Mouse (Mus musculus): Measurements from ENCODE around the gene Fndc9. TPM values are rescaled to one million over a fixed set of nuclear protein-coding genes. Genes with fewer than 3 reads are reported as not detected.
A peak's percentile ranks its signal among the peaks of the same experiment; 100 is the strongest.

Gene Fndc9
- not detected in 2 replicates for polyA plus RNA-seq (2012; rRNA removed)

DNA sequence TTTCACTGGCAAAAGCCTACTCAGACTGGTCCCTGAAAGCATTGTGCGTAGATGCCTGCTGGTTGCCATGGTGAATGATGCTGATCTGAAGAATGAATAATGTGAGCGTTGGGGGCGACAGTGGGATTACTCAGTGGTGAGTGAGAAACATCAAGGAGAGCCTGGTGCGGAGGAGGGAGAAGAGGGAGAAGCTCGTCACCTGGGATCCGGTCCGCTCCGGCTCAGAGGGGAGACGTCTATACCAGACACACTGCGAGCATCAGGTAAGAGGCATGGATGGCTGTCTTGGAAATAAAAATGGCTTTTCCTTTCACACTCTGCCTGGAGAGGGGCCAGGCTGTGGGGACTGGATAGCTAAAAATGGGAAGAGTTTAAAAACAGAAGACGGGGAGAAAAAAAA, at the start of gene Fndc9:
Gene Fndc9 (plus strand): TSS at position 198 of the 400 bp plus-strand sequence.
- 83% methylated on average over 11 of the region's 11 CpGs for WGBS
- no peak for DNase-seq (ENCODE audit: low read depth, low spot score)

- WGBS: 69% methylated on average over 2 of the region's 2 CpGs
- no peak for DNase-seq (ENCODE audit: low read depth, low spot score)
Observed at GRCm38 (mm10) chr11:46188283-46188682, 47.0 kb upstream of the Fndc9 start.

GRCm38 (mm10) chr11:46194175-46194574, 41.2 kb upstream of the Fndc9 start:
- WGBS: 69% methylated on average over 4 of the region's 4 CpGs
- DNase-seq (ENCODE audit: low read depth, low spot score): no peak

DNA sequence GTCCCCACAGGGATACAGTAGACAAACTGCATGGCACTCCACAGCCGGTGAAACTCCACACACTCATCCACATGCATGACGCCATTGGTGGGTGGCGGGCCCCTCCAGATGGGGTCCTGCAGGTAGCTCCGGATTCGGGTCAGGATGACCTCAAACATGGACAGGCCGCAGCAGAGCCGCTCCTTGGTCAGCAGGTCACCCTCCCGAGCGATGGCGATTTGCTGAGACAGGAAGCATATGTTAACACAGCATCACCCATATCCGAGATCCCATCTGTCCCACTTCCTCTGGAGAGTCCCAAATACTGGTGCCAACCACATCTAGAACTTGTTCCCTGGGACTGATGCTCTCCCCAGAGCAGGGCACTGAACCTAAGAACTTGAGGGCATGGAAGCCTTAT, 34.7 kb upstream of the Fndc9 start:
- WGBS: 90% methylated on average over 11 of the region's 11 CpGs
- DNase-seq (ENCODE audit: low read depth, low spot score): no peak

DNA sequence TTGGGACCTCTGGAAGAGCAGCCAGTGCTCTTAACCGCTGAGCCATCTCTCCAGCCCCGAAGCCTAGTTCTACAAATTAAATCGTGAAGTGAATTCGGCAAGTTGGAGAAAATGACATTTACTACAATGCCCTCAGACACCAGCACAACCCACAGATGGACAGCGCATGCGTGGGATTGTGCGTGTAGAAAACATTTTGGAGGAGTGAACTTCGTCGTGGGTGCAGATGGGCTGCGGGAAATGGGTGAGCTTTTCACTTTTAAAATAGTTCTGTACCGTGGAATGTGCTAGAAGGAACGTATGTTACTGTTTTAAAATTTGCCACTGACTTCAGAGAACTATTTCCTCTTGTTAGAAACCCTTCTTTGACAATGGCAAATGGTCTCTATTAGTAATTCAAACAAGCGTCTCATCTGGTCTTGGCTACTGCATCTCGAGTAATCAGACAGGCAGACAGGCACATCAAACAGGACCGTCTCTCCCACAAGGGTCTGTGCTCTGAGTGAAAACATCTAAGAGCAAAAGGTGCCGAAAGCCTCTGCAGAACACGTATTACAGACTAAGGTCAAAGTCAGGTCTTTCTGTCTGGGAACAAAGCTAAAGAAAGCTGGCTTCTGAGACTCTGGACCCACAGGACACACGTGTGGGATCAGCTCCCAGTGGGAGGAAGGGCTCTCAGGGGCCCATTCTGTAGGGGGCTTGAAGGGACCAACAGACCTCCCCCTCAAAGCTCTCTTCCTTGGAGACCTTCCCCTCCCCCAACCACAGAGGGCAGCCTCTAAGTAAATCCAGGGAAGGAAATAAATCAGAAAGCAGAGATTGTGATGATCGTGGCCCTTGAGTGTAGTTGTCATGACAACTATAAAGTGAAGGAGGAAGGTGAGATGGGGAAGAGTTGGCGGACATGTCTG, 33.4 kb upstream of the Fndc9 start:
- no peak for DNase-seq (ENCODE audit: low read depth, low spot score)
- WGBS: 70% methylated on average over 20 of the region's 20 CpGs

- 54% methylated on average over 10 of the region's 10 CpGs for WGBS
- DNase-seq (ENCODE audit: low read depth, low spot score): no peak
Observed at GRCm38 (mm10) chr11:46202547-46202887, 32.8 kb upstream of the Fndc9 start.

GRCm38 (mm10) chr11:46204841-46205240, 30.5 kb upstream of the Fndc9 start:
- DNase-seq (ENCODE audit: low read depth, low spot score): no peak
- 83% methylated on average over 9 of the region's 9 CpGs for WGBS

GRCm38 (mm10) chr11:46205639-46206409, 29.5 kb upstream of the Fndc9 start:
- DNase-seq (ENCODE audit: low read depth, low spot score): no peak
- 54% methylated on average over 17 of the region's 17 CpGs for WGBS

DNA sequence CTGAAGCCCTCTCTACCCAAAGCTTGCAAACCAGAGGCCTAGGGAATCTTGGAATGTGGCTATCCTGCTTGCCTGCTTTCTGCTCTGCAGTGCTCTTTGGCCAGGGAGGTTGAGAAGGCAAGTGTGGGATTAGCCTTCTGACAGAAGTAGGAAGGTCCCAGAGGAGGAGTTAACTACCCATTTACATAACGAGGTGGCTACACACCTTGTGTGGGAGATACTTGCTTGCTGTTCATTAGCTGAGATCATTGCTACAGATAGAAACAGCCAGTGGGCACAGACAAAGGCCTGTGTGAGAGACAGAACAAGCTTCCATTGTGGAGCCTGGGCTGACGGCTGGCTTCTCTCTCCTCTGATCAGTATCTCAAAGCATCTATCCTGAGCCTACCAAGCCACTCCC, 25.4 kb upstream of the Fndc9 start:
- no peak for DNase-seq (ENCODE audit: low read depth, low spot score)

GRCm38 (mm10) chr11:46211858-46212257, 23.5 kb upstream of the Fndc9 start:
- DNase-seq (ENCODE audit: low read depth, low spot score): no peak
- 28% methylated on average over 3 of the region's 3 CpGs for WGBS

More for the DNA sequence above, 25.4 kb upstream of the Fndc9 start:
- WGBS: 55% methylated on average over 2 of the region's 2 CpGs

DNA sequence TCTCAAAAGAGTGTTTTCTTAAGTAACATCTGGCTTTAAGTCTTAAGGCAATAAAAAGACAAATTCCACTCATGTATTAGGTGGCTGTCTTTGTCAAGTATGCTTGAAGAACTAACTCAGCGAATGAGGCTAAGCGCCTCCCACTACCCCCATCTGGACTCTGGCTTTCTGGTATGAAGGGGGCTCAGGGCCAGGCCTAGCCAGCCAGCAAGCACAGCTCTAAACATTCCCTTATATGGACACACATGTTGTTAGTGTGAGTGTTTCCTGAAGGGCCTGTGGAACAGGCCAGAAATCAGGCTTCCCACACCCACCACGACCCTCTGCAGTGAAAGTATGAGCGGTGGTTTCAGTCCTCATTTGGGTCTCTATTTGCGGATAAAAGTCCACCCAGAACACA, 21.5 kb upstream of the Fndc9 start:
- 61% methylated on average over 5 of the region's 5 CpGs for WGBS
- DNase-seq (ENCODE audit: low read depth, low spot score): no peak

GRCm38 (mm10) chr11:46214368-46215230, 20.7 kb upstream of the Fndc9 start:
- 38% methylated on average over 14 of the region's 14 CpGs for WGBS
- no peak for DNase-seq (ENCODE audit: low read depth, low spot score)

DNA sequence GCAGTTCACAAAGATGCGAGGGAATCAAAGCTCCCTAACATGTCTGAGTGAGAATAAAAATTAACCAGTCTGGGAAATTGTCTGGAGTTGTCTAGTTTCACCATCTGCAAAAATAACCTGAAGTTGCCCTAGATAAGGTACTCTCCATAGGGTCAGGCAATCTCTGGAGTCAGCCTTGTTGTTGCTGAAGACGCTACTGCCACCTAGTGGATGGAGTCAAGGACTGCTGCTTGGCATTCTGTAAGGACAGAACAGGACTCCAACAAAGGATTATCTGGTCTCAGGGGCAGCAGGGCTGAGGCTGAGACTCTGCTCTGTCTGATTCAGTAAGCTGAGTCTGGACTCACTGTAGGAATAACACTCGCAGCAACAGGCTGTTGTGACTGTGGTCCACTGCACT, 20.0 kb upstream of the Fndc9 start:
- 19% methylated on average over 3 of the region's 3 CpGs for WGBS

DNA sequence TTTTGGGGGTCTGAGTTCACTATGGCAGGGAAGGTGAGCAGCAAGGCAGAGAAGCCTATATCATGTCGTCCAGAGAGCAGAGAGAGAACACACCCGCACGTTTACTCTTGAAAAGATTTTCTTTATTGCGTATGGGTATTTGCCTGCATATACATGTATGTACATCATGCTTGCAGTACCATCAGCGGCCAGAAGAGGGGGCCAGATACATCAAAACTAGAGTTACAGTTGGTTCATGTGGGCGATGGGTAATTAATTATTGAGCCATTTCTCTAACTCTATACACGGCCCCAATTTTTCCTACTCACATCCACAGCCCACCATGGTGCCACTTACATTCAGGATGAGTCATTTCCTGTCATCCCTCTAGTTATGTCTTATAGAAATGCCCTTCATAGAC, 18.7 kb upstream of the Fndc9 start:
- 71% methylated on average over 7 of the region's 7 CpGs for WGBS
- DNase-seq (ENCODE audit: low read depth, low spot score): no peak

More for the DNA sequence above, 20.0 kb upstream of the Fndc9 start:
- DNase-seq (ENCODE audit: low read depth, low spot score): peak; percentile 37

DNA sequence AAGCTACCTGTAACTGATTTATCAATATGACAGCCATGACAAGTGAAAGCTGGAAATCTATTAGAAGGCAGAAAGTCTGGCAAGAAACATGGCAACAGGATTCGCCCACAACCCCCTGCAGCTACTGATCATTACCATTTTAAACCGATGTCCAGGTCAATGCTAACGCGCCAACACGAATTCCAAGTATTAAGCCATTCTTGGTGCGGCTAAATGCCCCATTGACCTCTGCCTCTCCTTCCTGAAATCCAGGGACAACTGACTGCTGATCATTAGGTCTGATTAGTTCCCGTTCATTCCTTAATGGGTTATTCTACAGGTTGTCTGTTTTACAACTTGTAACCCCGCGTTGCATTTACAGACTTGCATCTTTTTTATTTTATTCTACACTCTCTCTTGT, 17.6 kb upstream of the Fndc9 start:
- WGBS: 85% methylated on average over 9 of the region's 9 CpGs
- DNase-seq (ENCODE audit: low read depth, low spot score): no peak

- WGBS: 47% methylated on average over 5 of the region's 5 CpGs
- DNase-seq (ENCODE audit: low read depth, low spot score): no peak
Observed at GRCm38 (mm10) chr11:46218584-46218983, 16.7 kb upstream of the Fndc9 start.

- 79% methylated on average over 9 of the region's 9 CpGs for WGBS
- DNase-seq (ENCODE audit: low read depth, low spot score): no peak
Observed at GRCm38 (mm10) chr11:46219380-46219779, 16.0 kb upstream of the Fndc9 start.

- no peak for DNase-seq (ENCODE audit: low read depth, low spot score)
Observed at GRCm38 (mm10) chr11:46220211-46220610, 15.1 kb upstream of the Fndc9 start.

DNA sequence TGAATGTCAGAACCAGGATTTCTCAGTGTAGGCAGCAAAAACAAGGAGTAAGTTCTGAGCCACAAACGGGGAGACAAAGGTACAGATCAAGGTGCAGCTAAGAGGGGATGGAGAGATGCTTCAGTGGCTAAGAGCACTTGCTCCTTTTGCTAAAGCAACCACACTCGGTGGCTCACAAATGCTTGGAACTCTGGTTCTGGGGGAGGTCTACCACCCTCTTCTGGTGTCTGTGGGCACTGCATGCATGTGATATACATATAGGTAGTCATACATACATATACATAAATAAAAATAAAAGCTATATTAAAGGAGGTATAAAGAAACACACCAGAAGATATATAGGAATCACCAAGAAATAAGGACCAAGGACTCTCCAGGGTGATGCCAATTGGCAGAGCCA, 11.8 kb upstream of the Fndc9 start:
- no peak for DNase-seq (ENCODE audit: low read depth, low spot score)
- 81% methylated on average over 2 of the region's 2 CpGs for WGBS

More at GRCm38 (mm10) chr11:46220211-46220610, 15.1 kb upstream of the Fndc9 start:
- WGBS: 77% methylated on average over 2 of the region's 2 CpGs

DNA sequence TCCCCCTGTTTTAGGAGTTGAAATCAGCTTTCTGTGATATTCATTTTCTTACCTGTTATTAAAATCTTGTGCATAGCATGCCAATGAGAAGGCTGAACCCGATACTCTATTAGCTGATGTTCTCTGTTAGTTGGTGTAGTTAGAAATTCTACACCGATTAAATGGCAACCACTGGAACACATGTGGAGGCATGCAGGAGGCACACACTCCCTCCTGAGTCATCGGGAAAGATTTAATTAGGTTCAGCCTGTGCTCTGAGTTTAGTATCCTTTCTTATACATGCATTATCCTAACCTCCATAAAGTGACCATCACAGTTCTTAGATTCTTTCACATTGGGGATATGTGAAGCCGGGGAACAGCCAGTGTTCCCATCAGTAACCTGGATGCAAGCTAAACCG, 10.0 kb upstream of the Fndc9 start:
- DNase-seq (ENCODE audit: low read depth, low spot score): no peak
- WGBS: 85% methylated on average over 5 of the region's 5 CpGs
